ENCODE assay signal across 8 mouse cellular contexts in the genomic region with DNA sequence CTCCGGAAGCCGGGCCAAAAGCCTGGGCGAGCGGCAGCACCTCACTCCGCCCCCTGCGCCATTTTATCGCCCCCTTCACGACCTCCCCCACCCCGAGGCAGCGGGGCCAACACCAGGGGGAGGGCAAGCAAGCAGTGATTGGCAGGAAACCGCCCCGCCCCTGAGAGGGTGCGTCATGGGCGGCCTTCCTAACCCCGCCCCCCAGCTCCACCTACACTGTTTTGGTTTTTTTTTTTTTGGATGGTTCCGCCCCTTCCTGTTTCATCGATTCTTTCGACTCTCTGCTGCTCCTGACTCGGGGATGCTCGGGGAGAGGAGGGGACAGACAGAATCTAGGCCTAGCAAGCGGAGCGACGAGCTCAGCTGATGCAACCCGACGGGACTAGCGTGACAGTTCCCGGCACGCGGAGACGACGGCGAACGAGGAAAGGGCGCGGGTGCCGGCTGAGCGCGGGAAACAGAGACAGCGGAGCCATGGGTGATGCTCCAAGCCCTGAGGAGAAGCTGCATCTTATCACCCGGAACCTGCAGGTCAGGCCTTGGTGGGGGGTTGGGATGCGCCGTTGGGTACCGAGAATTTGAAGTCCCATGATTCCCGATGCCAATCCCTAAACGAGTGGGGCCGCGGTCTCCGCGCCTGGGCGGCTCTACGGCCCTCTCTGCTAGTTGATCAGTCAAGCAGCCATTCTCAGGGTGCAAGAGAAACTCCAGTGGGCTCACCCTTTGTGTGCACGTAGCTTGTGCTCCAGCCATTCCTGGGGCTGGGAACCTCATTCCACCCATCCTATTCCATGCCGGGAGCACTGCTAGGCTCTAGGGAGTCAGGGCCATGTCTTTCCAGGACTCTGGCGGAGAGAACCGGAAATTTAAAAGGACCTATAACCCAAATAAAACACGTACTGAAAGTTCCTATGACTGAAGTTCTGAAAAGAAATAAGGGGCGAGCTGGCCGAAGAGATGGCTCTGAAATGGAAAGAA. TPM values are rescaled to one million over a fixed set of nuclear protein-coding genes. Genes with fewer than 3 reads are reported as not detected.
DNase-seq lines count a peak whose midpoint lies in the region; ATAC-seq lines count a peak whose summit lies in the region.

Gene S100pbp (minus strand): TSS at position 186 of the 978 bp plus-strand sequence.
Gene Yars (plus strand): TSS at position 219 of the 978 bp plus-strand sequence.

- H3K4me1 ChIP-seq in intestine, embryonic 14.5 days (replicated peaks; ENCODE audit: control insufficient read depth, insufficient read depth, low read length): peaks cover 25% of the 10 kb centered on the region

- peak within 1 kb of the TSS; percentile 54 for H3K9ac ChIP-seq in intestine, embryonic 14.5 days (ENCODE audit: low read length)

- under 1% methylated on average over 58 of the region's 58 CpGs for WGBS in intestine, embryonic 14.5 days

- H3K36me3 ChIP-seq in intestine, embryonic 14.5 days (ENCODE audit: control insufficient read depth, insufficient read depth, low read length): peaks cover 11% of the 10 kb centered on the region; the same call in 1 of the 2 replicates

- peak within 1 kb of the TSS; percentile 55 for H3K4me3 ChIP-seq in intestine, embryonic 14.5 days (ENCODE audit: low read depth, low read length)

- DNase-seq in adrenal gland, adult 18-20 months (ENCODE audit: low spot score in 2 of 2): peak; percentile 95 to 96
- DNase-seq in embryo, embryonic 11 days: peak; percentile 99
- DNase-seq in gastrocnemius, postnatal 25 days: peak; percentile 97
- peak; percentile 98 for DNase-seq in intestine, embryonic 14.5 days (ENCODE audit: low spot score)
- DNase-seq in left cerebral cortex, postnatal 14 days (ENCODE audit: low spot score in 2 of 2): peak; percentile 96 to 98
- peak; percentile 99 for DNase-seq in mesoderm, embryonic 11.5 days (ENCODE audit: low read depth, low spot score)
- peak; percentile 93 to 94 for DNase-seq in right cerebral cortex, postnatal 36 days (ENCODE audit: low spot score in 2 of 2)
- peak; percentile 99 for DNase-seq in yolk sac, embryonic 10.5 days (ENCODE audit: low spot score)

- no peaks in the 10 kb centered on the region for H3K9me3 ChIP-seq in intestine, embryonic 14.5 days (ENCODE audit: control insufficient read depth, low read length)

- H3K27me3 ChIP-seq in intestine, embryonic 14.5 days (replicated peaks; ENCODE audit: control insufficient read depth, insufficient read depth, low read length): no peaks in the 10 kb centered on the region

- peak; percentile 87 for ATAC-seq in intestine, embryonic 14.5 days (replicated peaks; ENCODE audit: low FRiP score, low TSS enrichment, low read depth)

- H3K4me2 ChIP-seq in intestine, embryonic 14.5 days (ENCODE audit: low read length): peak within 1 kb of the TSS; percentile 71

- H3K27ac ChIP-seq in intestine, embryonic 14.5 days (ENCODE audit: low read depth): peak within 1 kb of the TSS; percentile 89

- intact Hi-C loops in left cerebral cortex, postnatal 14 days (cut with DNase I): loop anchor here (10.0 kb wide), 1 partner anchor 55 kb away; the partner anchor contains the start of gene Fndc5

RNA-seq across cellular contexts. Expression of gene S100pbp, which starts in this region (rescaled TPM):
- total RNA-seq in adrenal gland, adult 18-20 months (2021): 10 to 100 TPM; 17.6 to 19.9 TPM
- total RNA-seq in gastrocnemius, postnatal 25 days (2021): 1 to 10 TPM; 3.5 to 4.0 TPM
- 14.6 and 19.5 TPM in 2 replicates for polyA plus RNA-seq in intestine, embryonic 14.5 days (2014; fragmentation: Nextera tagmentation; extraction: Ambion mirVana)
- total RNA-seq in left cerebral cortex, postnatal 14 days (2021): 10 to 100 TPM; 35.3 to 35.5 TPM

RNA-seq across cellular contexts. Expression of gene Yars, which starts in this region (rescaled TPM):
- total RNA-seq in adrenal gland, adult 18-20 months (2021): 10 to 100 TPM; 77.3 to 77.4 TPM
- 10 to 100 TPM; 31.7 to 34.2 TPM for total RNA-seq in gastrocnemius, postnatal 25 days (2021)
- 92.9 and 97.2 TPM in 2 replicates for polyA plus RNA-seq in intestine, embryonic 14.5 days (2014; fragmentation: Nextera tagmentation; extraction: Ambion mirVana)
- total RNA-seq in left cerebral cortex, postnatal 14 days (2021): 100 to 1,000 TPM; 103 to 110 TPM

Comparison
In these comparisons a context has a peak if more than half of its experiments do, and no peak if none do; other contexts are left out.
1. Peak in every context shown above with its lines: DNase-seq, ATAC-seq, H3K4me3 ChIP-seq and H3K27ac ChIP-seq.